Mouse (Mus musculus) cortical plate, adult 2 months (tissue): ENCODE results near the gene Trmt112.

ENCODE experiments used
- CTCF ChIP-seq: fragments of 200-500 bp; IDR thresholded peaks from 2 replicates; pipeline ENCODE4 v1.5.1; 2011; ENCODE audit warnings: mild to moderate bottlenecking, control low read depth, low read length; ENCODE audit not compliant: insufficient read depth; ENCODE audit errors: extremely low read depth
- POLR2A ChIP-seq: fragments of 200-500 bp; IDR thresholded peaks from 2 replicates; pipeline ENCODE4 v1.6.1; 2011; ENCODE audit warnings: mild to moderate bottlenecking, low read length, control low read depth; ENCODE audit not compliant: insufficient read depth; ENCODE audit errors: extremely low read depth

GRCm38 (mm10) chr19:6952712-6953037 lies 43.2 kb downstream of the Trmt112 start:
- TF ChIP-seq POLR2A (no peak), CTCF (no peak)
